ENCODE assay signal across 8 mouse cellular contexts in genomic region chr4:45409270-45409669, GRCm38 (mm10). TPM values are rescaled to one million over a fixed set of nuclear protein-coding genes. Genes with fewer than 3 reads are reported as not detected.
DNase-seq lines count a peak whose midpoint lies in the region; ATAC-seq lines count a peak whose summit lies in the region.

No protein-coding gene starts in this region.

- DNase-seq in CD4-positive helper T cell, adult 2 months (ENCODE audit: low read depth, low spot score) = peak; percentile 88
- peak; percentile 68 for DNase-seq in adrenal gland, postnatal 25 days
- peak; percentile 92 for DNase-seq in embryonic facial prominence, embryonic 14.5 days (ENCODE audit: low spot score)
- DNase-seq in neural tube, embryonic 10.5 days (ENCODE audit: extremely low spot score, low spot score) = peak; percentile 51
- DNase-seq in thymus, adult 18-20 months = peak; percentile 74 to 84

- peak overlapping the region; percentile 97 for H3K4me3 ChIP-seq in embryonic facial prominence, embryonic 14.5 days (ENCODE audit: low read depth, low read length)
- peak overlapping the region; percentile 98 for H3K4me3 ChIP-seq in heart, embryonic 11.5 days (ENCODE audit: low read depth, low read length)
- peak overlapping the region; percentile 97 for H3K4me3 ChIP-seq in kidney, embryonic 15.5 days (replicated peaks)
- H3K4me3 ChIP-seq in liver, embryonic 15.5 days (replicated peaks) = peak overlapping the region; percentile 99

- peak overlapping the region; percentile 86 for H3K27ac ChIP-seq in embryonic facial prominence, embryonic 14.5 days (replicated peaks; ENCODE audit: low read depth, low read length)
- H3K27ac ChIP-seq in heart, embryonic 11.5 days (ENCODE audit: low read depth, low read length) = peak overlapping the region; percentile 91
- H3K27ac ChIP-seq in kidney, embryonic 15.5 days = peak overlapping the region; percentile 96
- peak overlapping the region; percentile 98 for H3K27ac ChIP-seq in liver, embryonic 15.5 days (replicated peaks)

- H3K36me3 ChIP-seq in embryonic facial prominence, embryonic 14.5 days (ENCODE audit: control insufficient read depth, insufficient read depth, low read length) = peaks cover 3% of the 10 kb centered on the region; the same call in 1 of the 2 replicates
- no peaks in the 10 kb centered on the region for H3K36me3 ChIP-seq in heart, embryonic 11.5 days (ENCODE audit: control insufficient read depth, insufficient read depth, low read length)
- H3K36me3 ChIP-seq in kidney, embryonic 15.5 days = peaks cover 4% of the 10 kb centered on the region
- H3K36me3 ChIP-seq in liver, embryonic 15.5 days (replicated peaks) = peaks cover 10% of the 10 kb centered on the region

- no peaks in the 10 kb centered on the region for H3K27me3 ChIP-seq in embryonic facial prominence, embryonic 14.5 days (replicated peaks; ENCODE audit: control insufficient read depth, insufficient read depth, low read length)
- H3K27me3 ChIP-seq in heart, embryonic 11.5 days (ENCODE audit: control insufficient read depth, insufficient read depth, low read length) = no peaks in the 10 kb centered on the region
- no peaks in the 10 kb centered on the region for H3K27me3 ChIP-seq in kidney, embryonic 15.5 days
- H3K27me3 ChIP-seq in liver, embryonic 15.5 days = peaks cover 35% of the 10 kb centered on the region

- H3K4me2 ChIP-seq in embryonic facial prominence, embryonic 14.5 days (ENCODE audit: low read depth, low read length) = peak overlapping the region; percentile 82
- H3K4me2 ChIP-seq in heart, embryonic 11.5 days = peak overlapping the region; percentile 87
- peak overlapping the region; percentile 92 for H3K4me2 ChIP-seq in kidney, embryonic 15.5 days
- peak overlapping the region; percentile 85 for H3K4me2 ChIP-seq in liver, embryonic 15.5 days

- H3K9ac ChIP-seq in embryonic facial prominence, embryonic 14.5 days (ENCODE audit: low read depth, low read length) = peak overlapping the region; percentile 96
- peak overlapping the region; percentile 97 for H3K9ac ChIP-seq in heart, embryonic 11.5 days (ENCODE audit: low read depth, low read length)
- H3K9ac ChIP-seq in kidney, embryonic 15.5 days = peak overlapping the region; percentile 97
- H3K9ac ChIP-seq in liver, embryonic 15.5 days = peak overlapping the region; percentile 100

- no peaks in the 10 kb centered on the region for H3K9me3 ChIP-seq in embryonic facial prominence, embryonic 14.5 days (ENCODE audit: control insufficient read depth, low read length)
- no peaks in the 10 kb centered on the region for H3K9me3 ChIP-seq in heart, embryonic 11.5 days (replicated peaks; ENCODE audit: control insufficient read depth, low read length)
- H3K9me3 ChIP-seq in kidney, embryonic 15.5 days (replicated peaks) = no peaks in the 10 kb centered on the region
- no peaks in the 10 kb centered on the region for H3K9me3 ChIP-seq in liver, embryonic 15.5 days (replicated peaks)

- peak; percentile 31; the same call in 1 of the 2 replicates for ATAC-seq in embryonic facial prominence, embryonic 14.5 days (ENCODE audit: low read depth)
- no peak for ATAC-seq in heart, embryonic 11.5 days (replicated peaks; ENCODE audit: insufficient number of reproducible peaks, low FRiP score, low TSS enrichment)
- peak; percentile 69 for ATAC-seq in kidney, embryonic 15.5 days (replicated peaks; ENCODE audit: low FRiP score)
- ATAC-seq in liver, embryonic 15.5 days (ENCODE audit: insufficient read depth) = peak; percentile 56

- peaks cover 15% of the 10 kb centered on the region for H3K4me1 ChIP-seq in embryonic facial prominence, embryonic 14.5 days (ENCODE audit: control insufficient read depth, insufficient read depth, low read length)
- H3K4me1 ChIP-seq in heart, embryonic 11.5 days (ENCODE audit: control insufficient read depth, insufficient read depth, low read length) = peaks cover 19% of the 10 kb centered on the region
- H3K4me1 ChIP-seq in kidney, embryonic 15.5 days = peaks cover 34% of the 10 kb centered on the region
- H3K4me1 ChIP-seq in liver, embryonic 15.5 days (replicated peaks) = peaks cover 47% of the 10 kb centered on the region

- WGBS in embryonic facial prominence, embryonic 14.5 days = 2% methylated on average over 10 of the region's 10 CpGs
- 1% methylated on average over 10 of the region's 10 CpGs for WGBS in heart, embryonic 11.5 days (ENCODE audit: insufficient replicate concordance)
- under 1% methylated on average over 10 of the region's 10 CpGs for WGBS in kidney, embryonic 15.5 days
- under 1% methylated on average over 10 of the region's 10 CpGs for WGBS in liver, embryonic 15.5 days (ENCODE audit: insufficient replicate concordance)

RNA-seq across cellular contexts. Expression of gene Slc25a51, which starts 0.7 kb away (rescaled TPM):
- 376 and 405 TPM in 2 replicates for total RNA-seq in adrenal gland, postnatal 25 days (2021)
- polyA plus RNA-seq in embryonic facial prominence, embryonic 14.5 days (2014; fragmentation: Nextera tagmentation; extraction: Ambion mirVana) = 47.8 and 54.9 TPM in 2 replicates
- 60.7 and 73.4 TPM in 2 replicates for polyA plus RNA-seq in heart, embryonic 11.5 days (2014; fragmentation: Nextera tagmentation; extraction: Ambion mirVana)
- 79.0 and 81.0 TPM in 2 replicates for polyA plus RNA-seq in kidney, embryonic 15.5 days (2015; fragmentation: Nextera tagmentation; extraction: Ambion mirVana)
- polyA plus RNA-seq in liver, embryonic 15.5 days (2015; fragmentation: Nextera tagmentation; extraction: Ambion mirVana) = 72.8 and 74.4 TPM in 2 replicates
